Mouse (Mus musculus) MEL (cell line): ENCODE measurements around the gene Prss40. TPM values are rescaled to one million over a fixed set of nuclear protein-coding genes. Genes with fewer than 3 reads are reported as not detected.

Experiments used
- DNase-seq: peaks from one replicate; pipeline ENCODE4 v3.0.0; 2011; ENCODE audit warnings: low read depth, low spot score
- H3K27ac ChIP-seq: 2 replicates; pipeline ENCODE4 v1.5.1; 2012; ENCODE audit warnings: low read depth, mild to moderate bottlenecking, control low read depth, low read length, moderate library complexity; ENCODE audit not compliant: control insufficient read depth
- H3K27me3 ChIP-seq, 2 experiments: fragments of 150-350 bp in 1 of 2; sonication (generic) in 1 of 2; 2 replicates each; pipeline ENCODE4 v1.6.1; 2012; ENCODE audit warnings: low read length in 2 of 2, mild to moderate bottlenecking in 2 of 2, improper control_type of control experiment in 1 of 2, moderate library complexity in 1 of 2; ENCODE audit not compliant: insufficient read depth in 2 of 2, control insufficient read depth in 1 of 2
- H3K36me3 ChIP-seq, 2 experiments: 2 replicates each; pipeline ENCODE4 v1.6.1; 2012 to 2014; ENCODE audit warnings: low read length in 2 of 2, improper control_type of control experiment in 1 of 2, inconsistent platforms in 1 of 2, mild to moderate bottlenecking in 1 of 2; ENCODE audit not compliant: insufficient read depth in 2 of 2, control insufficient read depth in 1 of 2
- H3K4me1 ChIP-seq, 2 experiments: fragments of 150-350 bp in 1 of 2; sonication (generic) in 1 of 2; 2 replicates each; pipeline ENCODE4 v1.6.1; 2012; ENCODE audit warnings: low read length in 2 of 2, improper control_type of control experiment in 1 of 2, mild to moderate bottlenecking in 1 of 2; ENCODE audit not compliant: insufficient read depth in 2 of 2, control insufficient read depth in 1 of 2
- H3K4me3 ChIP-seq, 2 experiments: fragments of 150-350 bp in 1 of 2; sonication (generic) in 1 of 2; 2 replicates each; pipeline ENCODE4 v1.5.1; 2012; ENCODE audit warnings: low read depth in 2 of 2, low read length in 2 of 2, mild to moderate bottlenecking in 2 of 2, moderate library complexity in 2 of 2, control low read depth in 1 of 2, improper control_type of control experiment in 1 of 2; ENCODE audit not compliant: control insufficient read depth in 1 of 2, insufficient read depth in 1 of 2
- H3K79me2 ChIP-seq: 2 replicates; pipeline ENCODE4 v1.6.1; 2012; ENCODE audit warnings: mild to moderate bottlenecking, low read length, moderate library complexity; ENCODE audit not compliant: control insufficient read depth, poor library complexity, insufficient read depth
- H3K9ac ChIP-seq: 2 replicates; pipeline ENCODE4 v1.6.1; 2012; ENCODE audit warnings: low read depth, mild to moderate bottlenecking, control low read depth, low read length, moderate library complexity; ENCODE audit not compliant: control insufficient read depth, poor library complexity, severe bottlenecking
- H3K9me3 ChIP-seq: fragments of 150-350 bp; sonication (generic); replicated peaks from 2 replicates; pipeline ENCODE4 v1.6.1; 2012; ENCODE audit warnings: mild to moderate bottlenecking, low read length, improper control_type of control experiment, moderate library complexity; ENCODE audit not compliant: insufficient read depth
- CHD1 ChIP-seq: IDR thresholded peaks from 2 replicates; pipeline ENCODE4 v1.6.1; 2012; ENCODE audit warnings: low read depth, mild to moderate bottlenecking, inconsistent platforms, low read length, improper control_type of control experiment
- CHD2 ChIP-seq: IDR thresholded peaks from 2 replicates; pipeline ENCODE4 v1.6.1; 2011; ENCODE audit warnings: low read length, improper control_type of control experiment
- ELF1 ChIP-seq: IDR thresholded peaks from 2 replicates; pipeline ENCODE4 v1.6.1; 2014; ENCODE audit warnings: low read depth, mild to moderate bottlenecking, inconsistent platforms, low read length, improper control_type of control experiment, moderate library complexity
- EP300 ChIP-seq, 2 experiments: IDR thresholded peaks; 2 replicates each; pipeline ENCODE4 v1.6.1; 2011; ENCODE audit warnings: improper control_type of control experiment in 2 of 2, low read length in 2 of 2, low read depth in 1 of 2, mild to moderate bottlenecking in 1 of 2
- ETS1 ChIP-seq: IDR thresholded peaks from 2 replicates; pipeline ENCODE4 v1.6.1; 2012; ENCODE audit warnings: low read depth, mild to moderate bottlenecking, inconsistent platforms, low read length, improper control_type of control experiment, moderate library complexity
- GATA1 ChIP-seq: IDR thresholded peaks from 2 replicates; pipeline ENCODE4 v1.6.1; 2011; ENCODE audit warnings: low read depth, low read length, improper control_type of control experiment
- JUND ChIP-seq: IDR thresholded peaks from 2 replicates; pipeline ENCODE4 v1.6.1; 2011; ENCODE audit warnings: low read depth, mild to moderate bottlenecking, improper control_type of control experiment, low read length
- KAT2A ChIP-seq: conservative IDR thresholded peaks from 2 replicates; pipeline ENCODE4 v1.6.1; 2012; ENCODE audit warnings: low read depth, low read length, improper control_type of control experiment, inconsistent platforms
- MAX ChIP-seq: IDR thresholded peaks from 2 replicates; pipeline ENCODE4 v1.6.1; 2011; ENCODE audit warnings: low read length, improper control_type of control experiment
- MXI1 ChIP-seq: IDR thresholded peaks from 2 replicates; pipeline ENCODE4 v1.6.1; 2011; ENCODE audit warnings: mild to moderate bottlenecking, low read depth, low read length, improper control_type of control experiment
- MYB ChIP-seq: IDR thresholded peaks from 2 replicates; pipeline ENCODE4 v1.6.1; 2011; ENCODE audit warnings: mild to moderate bottlenecking, low read depth, low read length, improper control_type of control experiment
- MYC ChIP-seq: IDR thresholded peaks from 2 replicates; pipeline ENCODE4 v1.6.1; 2011; ENCODE audit warnings: low read depth, mild to moderate bottlenecking, low read length, improper control_type of control experiment, moderate library complexity
- NELFE ChIP-seq: IDR thresholded peaks from 2 replicates; pipeline ENCODE4 v1.6.1; 2011; ENCODE audit warnings: low read depth, low read length, improper control_type of control experiment
- NRF1 ChIP-seq: IDR thresholded peaks from 2 replicates; pipeline ENCODE4 v1.6.1; 2014; ENCODE audit warnings: low read depth, mild to moderate bottlenecking, inconsistent platforms, low read length, improper control_type of control experiment, moderate library complexity; ENCODE audit not compliant: poor library complexity, insufficient read depth, severe bottlenecking
- POLR2A ChIP-seq, 2 experiments: IDR thresholded peaks; 2 replicates each; pipeline ENCODE4 v1.6.1; 2011 to 2012; ENCODE audit warnings: low read length in 2 of 2, mild to moderate bottlenecking in 2 of 2, control low read depth in 1 of 2, improper control_type of control experiment in 1 of 2, low read depth in 1 of 2, moderate library complexity in 1 of 2; ENCODE audit not compliant: control insufficient read depth in 1 of 2, insufficient read depth in 1 of 2, poor library complexity in 1 of 2
- POLR2AphosphoS2 ChIP-seq: IDR thresholded peaks from 2 replicates; pipeline ENCODE4 v1.6.1; 2011; ENCODE audit warnings: low read length, improper control_type of control experiment
- POLR2AphosphoS5 ChIP-seq: IDR thresholded peaks from 2 replicates; pipeline ENCODE4 v1.6.1; 2012; ENCODE audit warnings: low read depth, borderline replicate concordance, mild to moderate bottlenecking, inconsistent platforms, low read length, moderate library complexity, mixed read lengths
- RCOR1 ChIP-seq: IDR thresholded peaks from 2 replicates; pipeline ENCODE4 v1.6.1; 2012; ENCODE audit warnings: low read depth, mild to moderate bottlenecking, inconsistent platforms, low read length, improper control_type of control experiment
- TAL1 ChIP-seq: IDR thresholded peaks from 2 replicates; pipeline ENCODE4 v1.6.1; 2012; ENCODE audit warnings: mild to moderate bottlenecking, inconsistent platforms, low read length, moderate library complexity, mixed read lengths
- UBTF ChIP-seq: IDR thresholded peaks from 2 replicates; pipeline ENCODE4 v1.6.1; 2012; ENCODE audit warnings: low read depth, mild to moderate bottlenecking, inconsistent platforms, low read length, improper control_type of control experiment, moderate library complexity, borderline replicate concordance; ENCODE audit not compliant: insufficient read depth
- USF2 ChIP-seq, 2 experiments: IDR thresholded peaks; 2 replicates each; pipeline ENCODE4 v1.6.1; 2011 to 2012; ENCODE audit warnings: improper control_type of control experiment in 2 of 2, low read length in 2 of 2, borderline replicate concordance in 1 of 2, inconsistent platforms in 1 of 2, low read depth in 1 of 2, mild to moderate bottlenecking in 1 of 2; ENCODE audit not compliant: insufficient read depth in 1 of 2
- ZC3H11A ChIP-seq: IDR thresholded peaks from 2 replicates; pipeline ENCODE4 v1.6.1; 2012; ENCODE audit warnings: low read depth, mild to moderate bottlenecking, inconsistent platforms, low read length, improper control_type of control experiment
- polyA plus RNA-seq, 2 experiments: library from polyadenylated mRNA; stranded (reverse) in 1 of 2; unstranded in 1 of 2; fragments of >175 nt in 1 of 2; fragments of >200 nt in 1 of 2; gene quantifications; 2 replicates each; pipeline versions ENCODE4 v1.2.1 to v1.2.4; 2012; ENCODE audit warnings: low replicate concordance in 2 of 2, low read depth in 1 of 2; ENCODE audit not compliant: insufficient read length in 2 of 2, insufficient read depth in 1 of 2, missing spikeins in 1 of 2
- total RNA-seq: library from RNA; depleted of rRNA; stranded (reverse); fragments of 300-350 nt; gene quantifications from 2 replicates; pipeline ENCODE4 v1.2.3, GENCODE M21; 2012

Prss40 gene
- total and polyA plus RNA-seq, 3 experiments, result not detected

GRCm38 (mm10) chr1:34505970-34506551 lies 54.7 kb downstream of the Prss40 start (continued):
- TF ChIP-seq CHD1, result no peak
- TF ChIP-seq EP300 (IDR thresholded peaks at IDR 0.05; ENCODE audit: low read depth in 1 of 2, low read length in 2 of 2), result peak; percentile 58 to 71

- peaks cover 0 to 2% of the 10 kb centered on the region in 2 experiments; a peak in 2 of 4 replicates for H3K27me3 ChIP-seq
- H3K4me3 ChIP-seq, result no peak overlapping the region
- DNase-seq, result no peak
- H3K4me1 ChIP-seq, result peaks cover 0 to 15% of the 10 kb centered on the region in 2 experiments; a peak in 3 of 4 replicates
- no peaks in the 10 kb centered on the region for H3K9me3 ChIP-seq
- TF ChIP-seq MAX, result no peak
- TF ChIP-seq MYC, result no peak
- TF ChIP-seq POLR2AphosphoS5, result no peak
- TF ChIP-seq CHD2, result no peak
- TF ChIP-seq USF2 (IDR thresholded peaks at IDR 0.05; ENCODE audit: borderline replicate concordance in 1 of 2, insufficient read depth in 1 of 2, low read depth in 1 of 2, low read length in 2 of 2), result no peak
- TF ChIP-seq ELF1, result no peak
- TF ChIP-seq ZC3H11A, result no peak
- no peak for TF ChIP-seq NELFE
- no peak for TF ChIP-seq POLR2A (IDR thresholded peaks at IDR 0.05; ENCODE audit: control insufficient read depth in 1 of 2, insufficient read depth in 1 of 2, low read depth in 1 of 2, low read length in 2 of 2, poor library complexity in 1 of 2)
- no peak for TF ChIP-seq MYB
- TF ChIP-seq TAL1, result no peak
- TF ChIP-seq, all 39 proteins: peak for 0
- no peaks in the 10 kb centered on the region for H3K79me2 ChIP-seq
- H3K9ac ChIP-seq, result no peak overlapping the region
- H3K27ac ChIP-seq, result no peak overlapping the region
- no peaks in the 10 kb centered on the region for H3K36me3 ChIP-seq
These were observed 55.4 kb downstream of the Prss40 start for GRCm38 (mm10) chr1:34505307-34505706.

GRCm38 (mm10) chr1:34502991-34503390 lies 57.8 kb downstream of the Prss40 start:
- no peaks in the 10 kb centered on the region for H3K79me2 ChIP-seq
- no peak overlapping the region for H3K27ac ChIP-seq
- H3K9ac ChIP-seq, result no peak overlapping the region
- peaks cover 0 to 12% of the 10 kb centered on the region in 2 experiments; a peak in 3 of 4 replicates for H3K4me1 ChIP-seq
- no peak for DNase-seq
- TF ChIP-seq POLR2AphosphoS2 (no peak), RCOR1 (no peak), UBTF (no peak), ELF1 (no peak), POLR2AphosphoS5 (no peak), GATA1 (no peak), JUND (no peak), ZC3H11A (no peak), MAX (no peak), ETS1 (no peak), NRF1 (no peak), CHD1 (no peak), POLR2A (IDR thresholded peaks at IDR 0.05; ENCODE audit: control insufficient read depth in 1 of 2, insufficient read depth in 1 of 2, low read depth in 1 of 2, low read length in 2 of 2, poor library complexity in 1 of 2) (no peak), MYC (no peak), MXI1 (no peak), KAT2A (no peak), TAL1 (no peak)
- no peak overlapping the region for H3K4me3 ChIP-seq
- H3K36me3 ChIP-seq, result no peaks in the 10 kb centered on the region
- H3K27me3 ChIP-seq, result peaks cover 0 to 2% of the 10 kb centered on the region in 2 experiments; a peak in 2 of 4 replicates
- no peaks in the 10 kb centered on the region for H3K9me3 ChIP-seq
